Mouse (Mus musculus) lung, embryonic 16.5 days (tissue): Measurements from ENCODE around the gene Gm49450. TPM values are rescaled to one million over a fixed set of nuclear protein-coding genes. Genes with fewer than 3 reads are reported as not detected.
"Not testable (repeated sequence)": the region's sequence is repeated elsewhere in the genome, so short reads cannot be mapped to it uniquely, and the experiment has no call there.

Source experiments
- ATAC-seq: fragments of 200-750 bp; cut with Nextera tagmentation; 2 replicates; pipeline ENCODE4 v1.8.0; 2017; ENCODE audit warnings: low read depth, mild to moderate bottlenecking, moderate library complexity
- H3K27ac ChIP-seq: fragments of 300-500 bp; sonication (generic); 2 replicates; pipeline ENCODE4 v1.5.1; 2014; ENCODE audit warnings: mild to moderate bottlenecking, control low read depth, low read length
- H3K27me3 ChIP-seq: fragments of 300-500 bp; sonication (generic); 2 replicates; pipeline ENCODE4 v1.6.1; 2014; ENCODE audit warnings: low read depth, low read length, mixed read lengths; ENCODE audit not compliant: control insufficient read depth, insufficient read depth
- H3K36me3 ChIP-seq: fragments of 300-500 bp; sonication (generic); 2 replicates; pipeline ENCODE4 v1.6.1; 2014; ENCODE audit warnings: low read length; ENCODE audit not compliant: control insufficient read depth, insufficient read depth
- H3K4me1 ChIP-seq: fragments of 300-500 bp; sonication (generic); replicated peaks from 2 replicates; pipeline ENCODE4 v1.6.1; 2014; ENCODE audit warnings: low read length, mixed read lengths; ENCODE audit not compliant: control insufficient read depth, insufficient read depth
- H3K4me2 ChIP-seq: fragments of 300-500 bp; sonication (generic); 2 replicates; pipeline ENCODE4 v1.6.1; 2014; ENCODE audit warnings: low read depth, low read length, control low read depth
- H3K4me3 ChIP-seq: fragments of 300-500 bp; sonication (generic); 2 replicates; pipeline ENCODE4 v1.5.1; 2014; ENCODE audit warnings: mild to moderate bottlenecking, low read length, control low read depth
- H3K9ac ChIP-seq: fragments of 300-500 bp; sonication (generic); 2 replicates; pipeline ENCODE4 v1.6.1; 2014; ENCODE audit warnings: low read length, control low read depth
- H3K9me3 ChIP-seq: fragments of 300-500 bp; sonication (generic); 2 replicates; pipeline ENCODE4 v1.6.1; 2016; ENCODE audit warnings: low read length; ENCODE audit not compliant: control insufficient read depth
- WGBS: fragments of 180-500 bp; shearing (Covaris S2); extraction: QIAGEN DNeasy Blood & Tissue Kit; methylation state at CpG from one replicate; pipeline ENCODE4 v1.1.7; 2014; 5-methylcytosine and 5-hydroxymethylcytosine counted together
- polyA plus RNA-seq: library from polyadenylated mRNA; unstranded; fragments of >200 nt; fragmentation: Nextera tagmentation; extraction: Ambion mirVana; gene quantifications from 2 replicates; pipeline ENCODE4 v1.2.1, GENCODE M21; 2015

The Gm49450 gene
- polyA plus RNA-seq, 1 experiment from 2014 or later = not detected

DNA sequence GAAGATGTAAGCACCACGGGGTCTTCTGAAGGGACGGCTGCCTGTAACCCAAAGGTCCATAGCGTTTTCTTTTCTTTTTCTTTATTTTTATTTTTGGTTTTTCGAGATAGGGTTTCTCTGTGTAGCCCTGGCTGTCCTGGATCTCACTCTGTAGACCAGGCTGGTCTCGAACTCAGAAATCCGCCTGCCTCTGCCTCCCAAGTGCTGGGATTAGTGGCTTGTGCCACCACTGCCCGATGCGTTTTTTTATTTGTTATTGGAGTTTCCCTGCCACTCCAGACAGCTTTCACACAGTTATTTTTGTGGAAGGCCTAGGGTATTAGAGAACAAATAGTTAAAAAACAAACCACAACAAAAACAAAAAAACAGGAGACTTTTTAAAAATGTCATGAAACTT, 34.9 kb downstream of the Gm49450 start:
- Histone ChIP-seq H3K4me2 (peak overlapping the region; percentile 58), H3K27ac (peak overlapping the region; percentile 69), H3K9ac (peak overlapping the region; percentile 66), H3K4me3 (peak overlapping the region; percentile 80)
- H3K27me3 ChIP-seq, H3K4me1 ChIP-seq, ATAC-seq, H3K9me3 ChIP-seq, H3K36me3 ChIP-seq: not testable (repeated sequence)
- 23% methylated on average over 8 of the region's 8 CpGs for WGBS

DNA sequence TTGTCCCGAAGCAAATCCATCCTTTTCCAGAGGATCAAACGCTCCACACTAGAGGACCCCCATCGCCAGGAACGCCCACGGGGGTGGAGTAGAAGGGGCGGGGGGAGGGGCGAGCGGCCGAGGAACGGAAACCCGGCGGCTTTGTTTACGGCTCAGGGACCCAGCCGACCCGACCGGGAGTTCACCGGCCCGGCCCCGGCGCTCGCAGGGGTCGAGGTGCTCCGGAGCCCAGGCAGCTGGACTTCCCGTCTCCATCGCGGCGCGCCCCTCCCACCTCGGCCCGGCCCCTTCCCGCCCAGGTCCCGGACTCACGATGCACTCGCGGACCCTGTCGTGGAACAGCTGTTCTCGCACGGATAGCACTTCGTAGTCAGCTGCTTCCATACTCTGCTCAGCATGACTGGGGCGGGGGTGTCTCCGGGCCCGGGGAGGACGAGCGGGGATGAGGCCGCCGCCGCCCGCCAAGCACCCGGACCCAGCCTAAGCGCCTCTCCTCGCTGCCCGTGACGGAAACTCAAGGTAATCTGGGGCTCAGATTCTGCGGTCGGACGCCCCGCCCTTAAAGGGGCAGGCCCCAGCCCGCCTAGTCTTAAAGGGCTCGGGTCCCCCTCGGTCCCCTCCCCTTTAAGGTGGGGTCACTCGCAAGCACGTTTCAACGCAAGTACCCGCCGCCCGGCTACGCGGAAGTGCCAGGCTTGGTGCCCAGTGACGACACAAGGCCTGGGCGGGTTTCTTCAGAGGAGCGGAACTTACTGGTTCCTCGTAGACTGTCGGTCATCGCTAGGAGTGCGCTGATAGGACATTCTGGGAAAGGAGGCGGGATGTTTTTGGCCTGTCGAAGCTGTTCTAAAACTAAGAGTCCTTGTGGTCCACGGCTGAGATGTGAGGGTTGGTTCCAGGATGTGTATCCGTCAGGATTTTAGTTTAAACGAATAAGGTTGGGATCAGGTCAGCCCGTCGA, 35.5 kb downstream of the Gm49450 start, which contains the start of gene Lmbr1l:
Gene Lmbr1l (minus strand): TSS at position 694 of the 961 bp plus-strand sequence.
- Histone ChIP-seq H3K4me2 (peak within 1 kb of the TSS; percentile 81), H3K36me3 (no peaks in the 10 kb centered on the region), H3K4me1 (peaks cover 9% of the 10 kb centered on the region), H3K27me3 (no peaks in the 10 kb centered on the region), H3K27ac (peak within 1 kb of the TSS; percentile 96), H3K4me3 (peak within 1 kb of the TSS; percentile 80), H3K9me3 (no peaks in the 10 kb centered on the region), H3K9ac (peak within 1 kb of the TSS; percentile 82)
- peak; percentile 98 for ATAC-seq
- WGBS = under 1% methylated on average over 82 of the region's 82 CpGs

DNA sequence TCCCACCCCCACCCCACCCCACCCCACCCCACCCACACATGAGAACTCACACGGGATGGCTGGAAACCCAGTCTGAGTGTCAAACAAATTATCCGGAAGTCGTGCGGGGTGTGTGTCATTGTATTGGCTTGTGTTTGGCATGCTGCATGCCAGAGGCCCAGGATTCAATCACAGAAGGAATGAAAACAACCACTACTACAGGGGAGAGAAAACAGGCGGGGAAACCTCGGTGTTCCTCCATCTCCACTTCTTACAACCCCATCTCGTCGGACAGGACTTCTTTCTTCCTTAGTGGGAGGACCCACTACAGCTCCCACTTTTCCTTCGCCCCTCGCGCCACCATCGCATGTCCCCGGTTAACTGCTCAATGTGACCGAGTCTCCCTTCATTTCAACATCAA, 36.3 kb downstream of the Gm49450 start:
- Histone ChIP-seq H3K9me3 (no peaks in the 10 kb centered on the region), H3K27ac (peak overlapping the region; percentile 96), H3K36me3 (peaks cover 3% of the 10 kb centered on the region; the same call in 1 of the 2 replicates), H3K4me3 (peak overlapping the region; percentile 80), H3K9ac (peak overlapping the region; percentile 82), H3K4me2 (peak overlapping the region; percentile 81), H3K4me1 (peaks cover 9% of the 10 kb centered on the region), H3K27me3 (no peaks in the 10 kb centered on the region)
- WGBS = 0% methylated on average over 14 of the region's 14 CpGs
- no peak for ATAC-seq

DNA sequence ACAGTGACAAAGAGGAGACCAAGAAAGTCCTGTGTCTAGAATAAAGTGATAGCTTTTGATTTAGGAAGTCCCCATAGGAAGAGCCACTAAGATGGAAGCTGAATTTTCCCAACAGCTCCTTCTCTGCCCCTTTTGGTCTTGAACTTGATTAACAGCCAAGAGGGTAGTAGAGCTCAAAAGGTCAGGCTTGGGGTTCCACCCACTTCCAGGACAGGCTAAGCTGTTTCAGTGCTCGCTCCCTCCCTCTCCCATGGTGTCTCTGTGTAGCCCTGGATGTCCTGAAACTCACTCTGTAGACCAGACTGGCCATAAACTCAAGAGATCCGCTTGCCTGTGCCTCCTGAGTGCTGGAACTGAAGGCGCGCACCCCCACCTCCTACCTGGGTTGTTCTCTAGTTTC, 37.3 kb downstream of the Gm49450 start:
- Histone ChIP-seq H3K4me2 (peak overlapping the region; percentile 81; the same call in 1 of the 2 replicates), H3K4me1 (peaks cover 9% of the 10 kb centered on the region), H3K27me3 (no peaks in the 10 kb centered on the region), H3K27ac (no peak overlapping the region), H3K9me3 (no peaks in the 10 kb centered on the region), H3K9ac (no peak overlapping the region), H3K36me3 (peaks cover 10% of the 10 kb centered on the region), H3K4me3 (no peak overlapping the region)
- WGBS = 92% methylated on average over 4 of the region's 4 CpGs
- no peak for ATAC-seq

DNA sequence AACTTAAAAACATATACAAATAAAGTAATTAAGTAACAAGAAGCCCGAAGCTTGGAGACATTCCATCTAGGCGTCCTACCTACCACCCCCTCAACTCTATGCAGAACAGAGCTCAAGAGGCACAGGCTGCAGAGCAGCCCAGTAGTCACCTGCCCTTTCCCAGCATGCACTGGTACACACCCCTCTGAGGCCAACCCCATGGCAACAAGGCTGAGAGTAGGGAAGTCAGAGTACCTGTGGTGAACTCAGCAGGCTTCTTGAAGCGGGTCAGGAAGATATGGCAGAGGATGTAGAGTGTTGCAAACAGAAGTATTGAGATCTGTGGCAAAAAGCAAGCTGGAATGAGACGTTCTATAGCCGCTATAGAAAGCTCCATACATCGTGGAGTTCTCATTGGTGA, 38.4 kb downstream of the Gm49450 start:
- Histone ChIP-seq H3K9ac (no peak overlapping the region), H3K27me3 (no peaks in the 10 kb centered on the region), H3K36me3 (peaks cover 15% of the 10 kb centered on the region), H3K4me2 (no peak overlapping the region), H3K4me1 (peaks cover 9% of the 10 kb centered on the region), H3K27ac (no peak overlapping the region), H3K9me3 (no peaks in the 10 kb centered on the region), H3K4me3 (no peak overlapping the region)
- ATAC-seq = no peak
- 84% methylated on average over 6 of the region's 6 CpGs for WGBS

DNA sequence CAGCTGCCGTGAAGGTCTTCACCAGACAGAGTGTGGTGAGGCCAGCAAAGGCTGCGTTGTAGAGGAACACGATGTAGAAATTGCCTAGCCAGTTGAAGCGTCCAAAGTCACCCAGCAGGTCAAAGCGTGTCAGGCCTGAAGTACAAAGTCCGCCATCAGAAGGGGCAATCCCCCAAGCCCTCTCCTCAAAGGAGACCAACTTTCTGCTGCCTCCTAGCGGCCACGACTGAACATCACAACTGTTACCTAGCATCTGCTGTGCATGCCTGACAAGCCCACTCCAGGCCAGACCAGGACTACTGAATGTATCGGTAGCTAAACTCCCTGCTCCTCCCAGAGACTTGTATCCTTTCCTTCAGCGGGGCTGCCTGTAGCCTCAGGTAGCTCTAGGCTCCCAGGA, 48.7 kb downstream of the Gm49450 start:
- no peak overlapping the region for H3K4me3 ChIP-seq
- no peak overlapping the region for H3K9ac ChIP-seq
- no peaks in the 10 kb centered on the region for H3K4me1 ChIP-seq
- H3K36me3 ChIP-seq = peaks cover 26% of the 10 kb centered on the region
- no peak overlapping the region for H3K4me2 ChIP-seq
- no peak overlapping the region for H3K27ac ChIP-seq
- H3K9me3 ChIP-seq = no peaks in the 10 kb centered on the region
- ATAC-seq = no peak
- 31% methylated on average over 10 of the region's 10 CpGs for WGBS
- H3K27me3 ChIP-seq = no peaks in the 10 kb centered on the region

DNA sequence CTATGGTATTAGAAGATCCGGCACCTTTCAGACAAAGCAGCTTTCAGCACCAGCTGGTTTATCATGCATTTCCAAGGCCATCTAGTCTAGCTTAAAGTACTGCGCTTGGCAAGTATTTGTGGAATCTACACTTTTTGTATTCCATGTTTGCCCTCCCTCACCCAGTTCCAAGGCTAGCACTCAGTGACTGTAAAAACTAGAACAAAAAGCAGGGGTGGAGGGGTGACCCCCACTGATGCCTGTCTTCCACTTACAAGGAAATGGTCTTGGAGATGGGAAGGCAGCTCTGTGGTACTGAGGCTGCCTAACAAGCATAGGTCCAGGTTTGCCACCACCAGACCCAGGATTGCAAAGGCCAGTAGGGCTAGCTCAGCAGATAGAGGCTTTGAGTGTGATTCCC, 50.8 kb downstream of the Gm49450 start:
- no peaks in the 10 kb centered on the region for H3K9me3 ChIP-seq
- WGBS = 83% methylated on average over 2 of the region's 2 CpGs
- H3K4me3 ChIP-seq = no peak overlapping the region
- H3K4me1 ChIP-seq = peaks cover 7% of the 10 kb centered on the region
- peaks cover 16% of the 10 kb centered on the region for H3K27me3 ChIP-seq
- no peak overlapping the region for H3K9ac ChIP-seq
- peaks cover 18% of the 10 kb centered on the region for H3K36me3 ChIP-seq
- ATAC-seq = no peak
- no peak overlapping the region for H3K4me2 ChIP-seq
- no peak overlapping the region for H3K27ac ChIP-seq

DNA sequence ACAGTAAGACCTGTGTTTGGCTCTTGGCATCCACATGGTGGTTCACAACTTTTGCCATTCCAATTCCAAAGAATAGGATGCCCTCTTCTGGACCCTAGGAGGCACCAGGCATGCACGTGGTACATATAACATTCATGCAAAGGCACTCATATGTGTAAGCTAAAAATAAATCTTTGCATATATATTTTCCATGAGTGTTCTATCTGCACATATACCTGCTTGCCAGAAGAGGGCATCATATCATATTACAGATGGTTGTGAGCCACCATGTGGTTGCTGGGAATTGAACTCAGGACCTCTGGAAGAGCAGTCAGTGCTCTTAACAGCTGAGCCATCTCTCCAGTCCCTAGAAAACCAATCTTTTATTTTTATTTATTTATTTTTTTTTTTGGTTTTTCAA, 51.8 kb downstream of the Gm49450 start:
- no peak overlapping the region for H3K27ac ChIP-seq
- no peak overlapping the region for H3K4me3 ChIP-seq
- no peaks in the 10 kb centered on the region for H3K9me3 ChIP-seq
- peaks cover 8% of the 10 kb centered on the region for H3K4me1 ChIP-seq
- H3K27me3 ChIP-seq = peaks cover 26% of the 10 kb centered on the region
- no peak overlapping the region for H3K4me2 ChIP-seq
- ATAC-seq = no peak
- no peak overlapping the region for H3K9ac ChIP-seq
- 60% methylated on average over 1 of the region's 1 CpGs for whole genome bisulfite sequencing
- H3K36me3 ChIP-seq = peaks cover 12% of the 10 kb centered on the region

DNA sequence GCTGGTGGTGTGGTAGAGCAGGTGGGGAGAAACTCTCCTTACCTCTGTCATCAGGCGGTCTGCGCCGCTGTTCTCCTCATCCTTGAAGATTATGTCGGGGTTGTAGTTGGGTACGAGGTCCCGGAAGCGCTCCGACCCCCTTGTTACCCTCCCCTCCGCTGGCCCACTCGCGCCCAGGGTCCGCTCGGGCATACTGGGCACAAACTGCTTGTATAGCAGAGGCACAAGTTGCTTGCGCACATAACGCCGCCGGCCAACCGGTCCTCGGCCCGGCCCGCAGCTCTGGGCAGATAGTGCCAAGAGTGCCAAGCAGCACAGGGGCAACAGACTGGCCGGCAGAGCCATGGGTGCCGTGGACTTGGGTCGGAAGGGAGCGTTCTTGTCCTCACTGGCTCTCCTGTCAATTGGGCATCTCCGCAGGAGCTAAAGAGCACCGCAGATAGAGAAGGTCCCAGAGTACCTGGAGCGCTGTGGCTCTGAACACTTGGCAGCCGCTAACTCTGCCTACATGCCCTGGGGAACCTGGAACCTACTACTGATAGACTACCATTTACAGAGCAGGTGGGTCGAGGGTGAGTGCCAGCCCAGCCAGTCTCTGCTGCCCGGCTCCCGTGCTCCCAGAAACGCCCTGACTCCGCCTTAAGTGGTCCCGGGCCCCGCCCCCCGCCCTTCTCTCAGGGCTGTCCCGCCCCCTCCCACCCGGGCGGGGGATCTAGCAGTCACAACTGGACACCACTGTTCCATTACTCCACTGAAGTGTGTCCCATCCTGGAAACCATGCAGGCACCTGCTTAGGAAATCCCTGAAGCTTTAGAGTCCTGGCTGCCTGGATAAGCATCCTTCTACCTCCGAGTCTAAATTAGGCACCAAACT, 55.2 kb downstream of the Gm49450 start, which contains the start of gene Dhh:
Gene Dhh (minus strand): TSS at position 613 of the 873 bp plus-strand sequence.
- Histone ChIP-seq H3K27me3 (peaks cover 57% of the 10 kb centered on the region), H3K4me1 (peaks cover 36% of the 10 kb centered on the region), H3K4me2 (peak within 1 kb of the TSS; percentile 46), H3K36me3 (no peaks in the 10 kb centered on the region; the same call in 1 of the 2 replicates), H3K9me3 (no peaks in the 10 kb centered on the region), H3K9ac (peak within 1 kb of the TSS; percentile 5; the same call in 1 of the 2 replicates), H3K4me3 (peak within 1 kb of the TSS; percentile 28), H3K27ac (no peak within 1 kb of the TSS)
- WGBS = under 1% methylated on average over 41 of the region's 41 CpGs
- ATAC-seq = peak; percentile 42; the same call in 1 of the 2 replicates
